8 mouse cellular contexts compared by ENCODE assay signal in the genomic region with DNA sequence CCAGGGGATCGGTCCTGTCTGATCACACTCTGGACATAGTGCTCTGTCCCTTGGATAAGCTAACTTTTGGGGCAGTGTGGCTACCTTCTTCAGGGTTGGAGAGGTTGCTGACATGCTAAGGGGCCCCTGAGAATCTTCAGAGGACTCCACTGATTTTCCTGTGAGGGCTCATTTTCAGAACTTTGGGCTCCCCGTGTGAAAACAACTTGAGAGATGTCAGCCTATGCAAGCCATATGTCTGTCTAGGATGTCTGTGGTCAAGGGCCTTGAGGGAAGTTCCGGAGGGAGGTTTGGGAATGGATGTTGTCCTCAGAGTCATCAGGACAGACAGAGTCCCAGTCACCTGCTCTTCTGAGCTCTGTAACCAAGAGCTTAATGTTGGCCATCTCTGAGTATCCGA. TPM values are rescaled to one million over a fixed set of nuclear protein-coding genes. Genes with fewer than 3 reads are reported as not detected.
DNase-seq lines count a peak whose midpoint lies in the region; ATAC-seq and TF ChIP-seq lines count a peak whose summit lies in the region.

No protein-coding gene starts in this region.

- H3K27me3 ChIP-seq in cerebellum, adult 2 months (ENCODE audit: control insufficient read depth, insufficient read depth, low read length) = no peaks in the 10 kb centered on the region
- no peaks in the 10 kb centered on the region for H3K27me3 ChIP-seq in lung, postnatal 0 days (replicated peaks; ENCODE audit: insufficient read depth, low read length)
- no peaks in the 10 kb centered on the region for H3K27me3 ChIP-seq in limb, embryonic 13.5 days
- no peaks in the 10 kb centered on the region for H3K27me3 ChIP-seq in stomach, embryonic 15.5 days (replicated peaks)

- H3K4me3 ChIP-seq in cerebellum, adult 2 months (replicated peaks; ENCODE audit: insufficient read depth, low read depth, low read length) = no peak overlapping the region
- H3K4me3 ChIP-seq in lung, postnatal 0 days (ENCODE audit: low read depth, low read length) = peak overlapping the region; percentile 28
- H3K4me3 ChIP-seq in limb, embryonic 13.5 days = peak overlapping the region; percentile 38
- H3K4me3 ChIP-seq in stomach, embryonic 15.5 days (replicated peaks) = peak overlapping the region; percentile 31; the same call in 1 of the 2 replicates

- H3K27ac ChIP-seq in cerebellum, adult 2 months (ENCODE audit: insufficient read depth, low read length) = peak overlapping the region; percentile 61; the same call in 1 of the 2 replicates
- H3K27ac ChIP-seq in lung, postnatal 0 days (ENCODE audit: low read length) = peak overlapping the region; percentile 90
- H3K27ac ChIP-seq in limb, embryonic 13.5 days = peak overlapping the region; percentile 97
- H3K27ac ChIP-seq in stomach, embryonic 15.5 days = peak overlapping the region; percentile 93

- H3K36me3 ChIP-seq in lung, postnatal 0 days (ENCODE audit: insufficient read depth, low read length) = no peaks in the 10 kb centered on the region
- H3K36me3 ChIP-seq in limb, embryonic 13.5 days = no peaks in the 10 kb centered on the region
- no peaks in the 10 kb centered on the region for H3K36me3 ChIP-seq in stomach, embryonic 15.5 days

- no peak for TF ChIP-seq CTCF in cerebellum, adult 2 months (IDR thresholded peaks at IDR 0.05; ENCODE audit: borderline replicate concordance, insufficient read depth, low read depth, low read length)
- TF ChIP-seq CTCF in lung, postnatal 0 days (IDR thresholded peaks at IDR 0.05) = no peak

- DNase-seq in cerebellum, adult 2 months = no peak
- no peak for DNase-seq in cerebellum, adult 11-12 months
- no peak for DNase-seq in lung, postnatal 0 days (ENCODE audit: low spot score)
- no peak for DNase-seq in lung, adult 18-20 months
- DNase-seq in embryo, embryonic 11 days = no peak

- 65% methylated on average over 4 of the region's 4 CpGs for WGBS in cerebellum, adult 2 months
- WGBS in lung, postnatal 0 days = 39% methylated on average over 4 of the region's 4 CpGs
- 48% methylated on average over 4 of the region's 4 CpGs for WGBS in limb, embryonic 13.5 days
- WGBS in stomach, embryonic 15.5 days = 48% methylated on average over 4 of the region's 4 CpGs

- H3K9me3 ChIP-seq in lung, postnatal 0 days (ENCODE audit: low read length) = no peaks in the 10 kb centered on the region
- no peaks in the 10 kb centered on the region for H3K9me3 ChIP-seq in limb, embryonic 13.5 days
- H3K9me3 ChIP-seq in stomach, embryonic 15.5 days = no peaks in the 10 kb centered on the region

- peak overlapping the region; percentile 63 for H3K4me2 ChIP-seq in lung, postnatal 0 days (replicated peaks; ENCODE audit: low read depth, low read length)
- peak overlapping the region; percentile 66 for H3K4me2 ChIP-seq in limb, embryonic 13.5 days (replicated peaks)
- H3K4me2 ChIP-seq in stomach, embryonic 15.5 days = peak overlapping the region; percentile 54

- TF ChIP-seq EP300 in lung, postnatal 0 days (IDR thresholded peaks at IDR 0.05) = no peak

- H3K4me1 ChIP-seq in cerebellum, adult 2 months (ENCODE audit: control insufficient read depth, insufficient read depth, low read length) = no peaks in the 10 kb centered on the region; the same call in 1 of the 2 replicates
- peaks cover 16% of the 10 kb centered on the region; the same call in 1 of the 2 replicates for H3K4me1 ChIP-seq in lung, postnatal 0 days (ENCODE audit: insufficient read depth, low read depth, low read length)
- peaks cover 62% of the 10 kb centered on the region for H3K4me1 ChIP-seq in limb, embryonic 13.5 days
- H3K4me1 ChIP-seq in stomach, embryonic 15.5 days = peaks cover 38% of the 10 kb centered on the region

- no peak for ATAC-seq in lung, postnatal 0 days
- ATAC-seq in limb, embryonic 13.5 days (ENCODE audit: low FRiP score, low read depth) = 0 out of 2 replicates have a peak, but pooled peaks have one; percentile 0
- no peak for ATAC-seq in stomach, embryonic 15.5 days (ENCODE audit: insufficient read depth, low FRiP score, low read depth)
- no peak for ATAC-seq in megakaryocyte progenitor cell, adult 5-6 weeks (replicated peaks; ENCODE audit: poor library complexity)

- no peak for TF ChIP-seq POLR2A in cerebellum, adult 2 months (IDR thresholded peaks at IDR 0.05; ENCODE audit: borderline replicate concordance, insufficient read depth, low read length)

- H3K9ac ChIP-seq in lung, postnatal 0 days (replicated peaks; ENCODE audit: low read depth) = peak overlapping the region; percentile 26; the same call in 1 of the 2 replicates
- 0 out of 2 replicates have a peak overlapping the region, but pooled peaks have one; percentile 67 for H3K9ac ChIP-seq in limb, embryonic 13.5 days
- no peak overlapping the region for H3K9ac ChIP-seq in stomach, embryonic 15.5 days

RNA-seq across cellular contexts. Expression of a gene that starts 34.7 kb away (rescaled TPM):
- 73.8 and 77.5 TPM in 2 replicates for polyA plus RNA-seq in cerebellum, adult 2 months (2012; rRNA removed)
- 92.8 and 116 TPM in 2 replicates for polyA plus RNA-seq in lung, postnatal 0 days (2015; fragmentation: Nextera tagmentation; extraction: Ambion mirVana)
- 96.6 and 102 TPM in 2 replicates for polyA plus RNA-seq in limb, embryonic 13.5 days (2015; fragmentation: Nextera tagmentation; extraction: Ambion mirVana)
- polyA plus RNA-seq in stomach, embryonic 15.5 days (2015; fragmentation: Nextera tagmentation; extraction: Ambion mirVana) = 51.6 and 59.6 TPM in 2 replicates
- 10.0 and 10.3 TPM in 2 replicates for total RNA-seq in megakaryocyte progenitor cell, adult 5-6 weeks (2015)
- 14.5 and 14.7 TPM in 2 replicates for total RNA-seq in megakaryocyte progenitor cell, adult 5-6 weeks (2017)
